Mouse (Mus musculus): ENCODE data around the gene Mrgprx2. TPM values are rescaled to one million over a fixed set of nuclear protein-coding genes. Genes with fewer than 3 reads are reported as not detected.

The Mrgprx2 gene
- not detected for total RNA-seq (2023)

GRCm38 (mm10) chr7:48499221-48499620, at the start of gene Mrgprx2:
Gene Mrgprx2 (minus strand): TSS chr7:48499321.

DNA sequence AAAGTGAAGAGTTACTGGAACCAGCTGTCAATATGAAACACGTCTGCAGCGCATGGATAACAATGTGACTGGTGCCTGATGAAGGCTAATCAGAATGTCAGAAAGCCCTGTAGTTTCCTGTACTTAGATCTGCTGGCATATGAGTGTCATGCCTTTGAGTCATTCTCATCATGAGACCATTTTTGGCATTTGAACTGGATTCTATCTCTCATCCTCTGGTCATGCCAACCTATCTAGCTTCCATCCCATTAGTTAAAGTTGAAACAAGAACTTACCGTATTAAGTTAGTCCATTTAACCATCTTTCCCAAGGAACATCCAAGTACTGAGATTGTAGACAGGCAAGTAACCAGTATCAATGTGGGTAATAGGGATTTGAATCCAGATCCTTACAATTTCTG, 42.9 kb downstream of the Mrgprx2 start, which contains the start of gene Mrgprb1:
Mrgprb1 (minus strand) TSS at position 101 of the 400 bp plus-strand sequence.

Other genes with a start within 250 kb of the Mrgprx2 start
- not detected for gene Mrgprb8, start 110.8 kb downstream of the Mrgprx2 start, total RNA-seq (2023)
- gene Mrgprb1, start 43.0 kb downstream of the Mrgprx2 start, total RNA-seq (2023): not detected
- not detected for gene Mrgprb2, start 58.8 kb upstream of the Mrgprx2 start, total RNA-seq (2023)
- gene Mrgprb3, start 144.5 kb upstream of the Mrgprx2 start, total RNA-seq (2023): not detected